Mouse (Mus musculus): ENCODE data around the gene Sfpq. TPM values are rescaled to one million over a fixed set of nuclear protein-coding genes. Genes with fewer than 3 reads are reported as not detected.
"Not testable (repeated sequence)": the region's sequence is repeated elsewhere in the genome, so short reads cannot be mapped to it uniquely, and the experiment has no call there.

The Sfpq gene
- total and polyA plus RNA-seq, 3 experiments: 16.7 to 75.5 (median 72.2) TPM

- Histone ChIP-seq H3K27me3 (ENCODE audit: control insufficient read depth, insufficient read depth, low read length) (no peaks in the 10 kb centered on the region), H3K4me3 (no peak overlapping the region; the same call in 1 of the 2 replicates), H3K4me1 (ENCODE audit: control insufficient read depth, insufficient read depth, low read length) (no peaks in the 10 kb centered on the region), H3K79me2 (replicated peaks; ENCODE audit: control insufficient read depth, insufficient read depth, low read length) (no peaks in the 10 kb centered on the region), H3K27ac (no peak overlapping the region), H3K9ac (ENCODE audit: low read depth, low read length) (no peak overlapping the region), H3K36me3 (ENCODE audit: control insufficient read depth, insufficient read depth, low read length) (no peaks in the 10 kb centered on the region)
- intact Hi-C loops (cut with DNase I): no loop called here
- TF ChIP-seq CTCF (IDR thresholded peaks at IDR 0.05) (no peak), POLR2A (IDR thresholded peaks at IDR 0.05; ENCODE audit: insufficient read depth, low read depth, low read length) (no peak), EP300 (IDR thresholded peaks at IDR 0.05; ENCODE audit: insufficient read depth, low read depth, low read length) (no peak)
- DNase-seq: peak; percentile 18 to 31
- WGBS: 26% methylated on average over 25 of the region's 25 CpGs
Measured at GRCm38 (mm10) chr4:127005113-127005936, 15.8 kb upstream of the Sfpq start.

- H3K9ac ChIP-seq (ENCODE audit: low read depth, low read length); intact Hi-C loops (cut with DNase I); H3K27me3 ChIP-seq (ENCODE audit: control insufficient read depth, insufficient read depth, low read length); H3K36me3 ChIP-seq (ENCODE audit: control insufficient read depth, insufficient read depth, low read length); H3K4me3 ChIP-seq; H3K4me1 ChIP-seq (ENCODE audit: control insufficient read depth, insufficient read depth, low read length); H3K79me2 ChIP-seq (replicated peaks; ENCODE audit: control insufficient read depth, insufficient read depth, low read length): not testable (repeated sequence)
- 15% methylated on average over 14 of the region's 26 CpGs for WGBS
- TF ChIP-seq EP300 (IDR thresholded peaks at IDR 0.05; ENCODE audit: insufficient read depth, low read depth, low read length) (0 out of 2 replicates have a peak, but pooled peaks have one; percentile 47), CTCF (IDR thresholded peaks at IDR 0.05) (peak; percentile 80)
- peak; percentile 85 to 87 for DNase-seq
- H3K27ac ChIP-seq: peak overlapping the region; percentile 72
Measured at GRCm38 (mm10) chr4:127015294-127015993, 5.7 kb upstream of the Sfpq start.

- WGBS: 84% methylated on average over 4 of the region's 4 CpGs
- H3K27me3 ChIP-seq (ENCODE audit: control insufficient read depth, insufficient read depth, low read length): no peaks in the 10 kb centered on the region
- H3K4me3 ChIP-seq: no peak overlapping the region
- TF ChIP-seq EP300 (IDR thresholded peaks at IDR 0.05; ENCODE audit: insufficient read depth, low read depth, low read length) (no peak), POLR2A (IDR thresholded peaks at IDR 0.05; ENCODE audit: insufficient read depth, low read depth, low read length) (no peak), CTCF (IDR thresholded peaks at IDR 0.05) (no peak)
- no peak overlapping the region; the same call in 1 of the 2 replicates for H3K27ac ChIP-seq
- intact Hi-C loops (cut with DNase I): no loop called here
- no peaks in the 10 kb centered on the region for H3K4me1 ChIP-seq (ENCODE audit: control insufficient read depth, insufficient read depth, low read length)
- no peak overlapping the region for H3K9ac ChIP-seq (ENCODE audit: low read depth, low read length)
- no peak for DNase-seq
- no peaks in the 10 kb centered on the region for H3K36me3 ChIP-seq (ENCODE audit: control insufficient read depth, insufficient read depth, low read length)
- H3K79me2 ChIP-seq (replicated peaks; ENCODE audit: control insufficient read depth, insufficient read depth, low read length): no peaks in the 10 kb centered on the region; the same call in 1 of the 2 replicates
Measured at GRCm38 (mm10) chr4:127016366-127016765, 4.8 kb upstream of the Sfpq start.

GRCm38 (mm10) chr4:127020411-127021150, 543 bp upstream of the Sfpq start:
- H3K9ac ChIP-seq (ENCODE audit: low read depth, low read length): no peak overlapping the region
- 10% methylated on average over 13 of the region's 13 CpGs for WGBS
- TF ChIP-seq CTCF (IDR thresholded peaks at IDR 0.05) (no peak), EP300 (IDR thresholded peaks at IDR 0.05; ENCODE audit: insufficient read depth, low read depth, low read length) (no peak), POLR2A (IDR thresholded peaks at IDR 0.05; ENCODE audit: insufficient read depth, low read depth, low read length) (no peak)
- intact Hi-C loops (cut with DNase I): loop anchor here (5.0 kb wide), 2 partner anchors 42 to 53 kb away; partner anchors contain the start of genes Zmym1 and Zmym4
- peak overlapping the region; percentile 46 for H3K4me3 ChIP-seq
- H3K4me1 ChIP-seq (ENCODE audit: control insufficient read depth, insufficient read depth, low read length): peaks cover 6% of the 10 kb centered on the region
- H3K36me3 ChIP-seq (ENCODE audit: control insufficient read depth, insufficient read depth, low read length): peaks cover 27% of the 10 kb centered on the region
- H3K27ac ChIP-seq: peak overlapping the region; percentile 58
- no peaks in the 10 kb centered on the region for H3K27me3 ChIP-seq (ENCODE audit: control insufficient read depth, insufficient read depth, low read length)
- H3K79me2 ChIP-seq (replicated peaks; ENCODE audit: control insufficient read depth, insufficient read depth, low read length): peaks cover 8% of the 10 kb centered on the region
- no peak for DNase-seq

GRCm38 (mm10) chr4:127021989-127022626, 984 bp downstream of the Sfpq start:
- no peaks in the 10 kb centered on the region for H3K27me3 ChIP-seq (ENCODE audit: control insufficient read depth, insufficient read depth, low read length)
- under 1% methylated on average over 52 of the region's 53 CpGs for WGBS

More at GRCm38 (mm10) chr4:127021989-127022626, 984 bp downstream of the Sfpq start:
- peak overlapping the region; percentile 95 for H3K4me3 ChIP-seq
- TF ChIP-seq EP300 (IDR thresholded peaks at IDR 0.05; ENCODE audit: insufficient read depth, low read depth, low read length) (no peak), CTCF (IDR thresholded peaks at IDR 0.05) (peak; percentile 67), POLR2A (IDR thresholded peaks at IDR 0.05; ENCODE audit: insufficient read depth, low read depth, low read length) (peak; percentile 43; the same call in 1 of the 2 replicates)
- peaks cover 41% of the 10 kb centered on the region for H3K36me3 ChIP-seq (ENCODE audit: control insufficient read depth, insufficient read depth, low read length)
- intact Hi-C loops (cut with DNase I): loop anchor here (5.0 kb wide), 2 partner anchors 40 to 55 kb away; partner anchors contain the start of genes Zmym1 and Zmym4
- peaks cover 6% of the 10 kb centered on the region for H3K4me1 ChIP-seq (ENCODE audit: control insufficient read depth, insufficient read depth, low read length)
- peak; percentile 92 to 93 for DNase-seq
- peak overlapping the region; percentile 97 for H3K9ac ChIP-seq (ENCODE audit: low read depth, low read length)
- peak overlapping the region; percentile 98 for H3K27ac ChIP-seq
- H3K79me2 ChIP-seq (replicated peaks; ENCODE audit: control insufficient read depth, insufficient read depth, low read length): peaks cover 8% of the 10 kb centered on the region

All from heart, adult 2 months (tissue).